Mouse (Mus musculus): ENCODE results near the gene Gpbar1. TPM values are rescaled to one million over a fixed set of nuclear protein-coding genes. Genes with fewer than 3 reads are reported as not detected.

Gene Gpbar1
- total RNA-seq, 2 experiments from 2014 or later, result not detected

- peak in 1 of 2 experiments; percentile 17 for DNase-seq (ENCODE audit: low spot score in 2 of 2)
These were observed 16.5 kb downstream of the Gpbar1 start for GRCm38 (mm10) chr1:74294733-74295455.

GRCm38 (mm10) chr1:74295456-74296171, 17.3 kb downstream of the Gpbar1 start:
- DNase-seq (ENCODE audit: low spot score in 2 of 2), result peak; percentile 82 to 85

GRCm38 (mm10) chr1:74296477-74296876, 18.1 kb downstream of the Gpbar1 start:
- no peak for DNase-seq (ENCODE audit: low spot score in 2 of 2)

GRCm38 (mm10) chr1:74297269-74297668, 18.9 kb downstream of the Gpbar1 start:
- no peak for DNase-seq (ENCODE audit: low spot score in 2 of 2)

GRCm38 (mm10) chr1:74298157-74298750, 19.9 kb downstream of the Gpbar1 start:
- DNase-seq (ENCODE audit: low spot score in 2 of 2), result no peak

- DNase-seq (ENCODE audit: low spot score in 2 of 2), result no peak
These were observed 20.6 kb downstream of the Gpbar1 start for GRCm38 (mm10) chr1:74298996-74299395.

GRCm38 (mm10) chr1:74300347-74301110, 22.2 kb downstream of the Gpbar1 start:
- DNase-seq (ENCODE audit: low spot score in 2 of 2), result no peak

- no peak for DNase-seq (ENCODE audit: low spot score in 2 of 2)
These were observed 23.9 kb downstream of the Gpbar1 start for GRCm38 (mm10) chr1:74302229-74302628.

GRCm38 (mm10) chr1:74302835-74303234, 24.5 kb downstream of the Gpbar1 start:
- no peak for DNase-seq (ENCODE audit: low spot score in 2 of 2)

- DNase-seq (ENCODE audit: low spot score in 2 of 2), result peak; percentile 55 to 65
These were observed 25.4 kb downstream of the Gpbar1 start for GRCm38 (mm10) chr1:74303509-74304338.

GRCm38 (mm10) chr1:74304339-74304790, 26.0 kb downstream of the Gpbar1 start:
- no peak for DNase-seq (ENCODE audit: low spot score in 2 of 2)

GRCm38 (mm10) chr1:74304946-74305345, 26.6 kb downstream of the Gpbar1 start:
- DNase-seq (ENCODE audit: low spot score in 2 of 2), result no peak

GRCm38 (mm10) chr1:74305522-74305921, 27.2 kb downstream of the Gpbar1 start, which contains the start of gene Tmbim1:
Tmbim1 (minus strand) TSS chr1:74305622.
- DNase-seq (ENCODE audit: low spot score in 2 of 2), result no peak

- no peak for DNase-seq (ENCODE audit: low spot score in 2 of 2)
These were observed 28.8 kb downstream of the Gpbar1 start for GRCm38 (mm10) chr1:74307146-74307545.

GRCm38 (mm10) chr1:74308001-74308964, 29.9 kb downstream of the Gpbar1 start:
- no peak for DNase-seq (ENCODE audit: low spot score in 2 of 2)

GRCm38 (mm10) chr1:74309767-74310166, 31.4 kb downstream of the Gpbar1 start:
- no peak for DNase-seq (ENCODE audit: low spot score in 2 of 2)

GRCm38 (mm10) chr1:74313049-74313692, 34.8 kb downstream of the Gpbar1 start:
- DNase-seq (ENCODE audit: low spot score in 2 of 2), result peak; percentile 58 to 77

GRCm38 (mm10) chr1:74314796-74315195, 36.4 kb downstream of the Gpbar1 start:
- DNase-seq (ENCODE audit: low spot score in 2 of 2), result no peak
